Mouse (Mus musculus) lung, embryonic 16.5 days (tissue): ENCODE data around the gene Gm428. TPM values are rescaled to one million over a fixed set of nuclear protein-coding genes. Genes with fewer than 3 reads are reported as not detected.
"Not testable (repeated sequence)": the region's sequence is repeated elsewhere in the genome, so short reads cannot be mapped to it uniquely, and the experiment has no call there.

Experiments
- ATAC-seq: fragments of 200-750 bp; cut with Nextera tagmentation; 2 replicates; pipeline ENCODE4 v1.8.0; 2017; ENCODE audit warnings: low read depth, mild to moderate bottlenecking, moderate library complexity
- H3K27ac ChIP-seq: fragments of 300-500 bp; sonication (generic); 2 replicates; pipeline ENCODE4 v1.5.1; 2014; ENCODE audit warnings: mild to moderate bottlenecking, control low read depth, low read length
- H3K27me3 ChIP-seq: fragments of 300-500 bp; sonication (generic); 2 replicates; pipeline ENCODE4 v1.6.1; 2014; ENCODE audit warnings: low read depth, low read length, mixed read lengths; ENCODE audit not compliant: control insufficient read depth, insufficient read depth
- H3K36me3 ChIP-seq: fragments of 300-500 bp; sonication (generic); 2 replicates; pipeline ENCODE4 v1.6.1; 2014; ENCODE audit warnings: low read length; ENCODE audit not compliant: control insufficient read depth, insufficient read depth
- H3K4me1 ChIP-seq: fragments of 300-500 bp; sonication (generic); replicated peaks from 2 replicates; pipeline ENCODE4 v1.6.1; 2014; ENCODE audit warnings: low read length, mixed read lengths; ENCODE audit not compliant: control insufficient read depth, insufficient read depth
- H3K4me2 ChIP-seq: fragments of 300-500 bp; sonication (generic); 2 replicates; pipeline ENCODE4 v1.6.1; 2014; ENCODE audit warnings: low read depth, low read length, control low read depth
- H3K4me3 ChIP-seq: fragments of 300-500 bp; sonication (generic); 2 replicates; pipeline ENCODE4 v1.5.1; 2014; ENCODE audit warnings: mild to moderate bottlenecking, low read length, control low read depth
- H3K9ac ChIP-seq: fragments of 300-500 bp; sonication (generic); 2 replicates; pipeline ENCODE4 v1.6.1; 2014; ENCODE audit warnings: low read length, control low read depth
- H3K9me3 ChIP-seq: fragments of 300-500 bp; sonication (generic); 2 replicates; pipeline ENCODE4 v1.6.1; 2016; ENCODE audit warnings: low read length; ENCODE audit not compliant: control insufficient read depth
- WGBS: fragments of 180-500 bp; shearing (Covaris S2); extraction: QIAGEN DNeasy Blood & Tissue Kit; methylation state at CpG from one replicate; pipeline ENCODE4 v1.1.7; 2014; 5-methylcytosine and 5-hydroxymethylcytosine counted together
- polyA plus RNA-seq: library from polyadenylated mRNA; unstranded; fragments of >200 nt; fragmentation: Nextera tagmentation; extraction: Ambion mirVana; gene quantifications from 2 replicates; pipeline ENCODE4 v1.2.1, GENCODE M21; 2015

Gm428 gene
- not detected in 2 replicates for polyA plus RNA-seq

- H3K4me1 ChIP-seq, ATAC-seq, H3K9me3 ChIP-seq, H3K36me3 ChIP-seq, H3K4me2 ChIP-seq, H3K9ac ChIP-seq, H3K4me3 ChIP-seq, H3K27me3 ChIP-seq, H3K27ac ChIP-seq: not testable (repeated sequence)
- no CpG with 5 or more reads among the region's 4 CpGs for WGBS
Measured at GRCm38 (mm10) chr4:73683216-73683615, at the start of gene Gm428. TSS of gene Gm428 (plus strand) at chr4:73683516.

DNA sequence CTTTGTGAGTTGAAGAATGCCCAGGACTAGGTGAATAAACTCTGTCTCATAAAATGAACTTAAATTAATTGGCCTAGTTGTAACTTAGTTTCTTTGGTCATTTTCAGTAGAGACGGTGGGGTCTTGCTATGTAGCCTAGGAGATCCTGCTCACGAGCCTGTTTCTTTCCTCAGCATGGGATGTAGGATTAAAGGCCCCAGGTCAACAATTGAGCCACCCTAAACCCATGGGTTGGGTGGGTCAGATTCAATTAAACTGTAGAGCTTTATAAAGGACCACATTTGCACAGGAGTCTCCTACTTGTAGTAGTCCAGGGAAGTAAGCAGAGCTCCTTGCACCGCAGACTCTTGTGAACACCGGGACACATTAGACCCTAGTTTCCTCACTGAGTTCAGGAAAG, 45.5 kb upstream of the Gm428 start, which contains the start of gene Gm11236:
Gm11236 (plus strand) TSS at position 301 of the 400 bp plus-strand sequence.
- H3K36me3 ChIP-seq, H3K4me3 ChIP-seq, H3K4me1 ChIP-seq, ATAC-seq, H3K9ac ChIP-seq, H3K4me2 ChIP-seq, H3K9me3 ChIP-seq, H3K27me3 ChIP-seq, H3K27ac ChIP-seq: not testable (repeated sequence)
- no CpG with 5 or more reads among the region's 4 CpGs for WGBS

DNA sequence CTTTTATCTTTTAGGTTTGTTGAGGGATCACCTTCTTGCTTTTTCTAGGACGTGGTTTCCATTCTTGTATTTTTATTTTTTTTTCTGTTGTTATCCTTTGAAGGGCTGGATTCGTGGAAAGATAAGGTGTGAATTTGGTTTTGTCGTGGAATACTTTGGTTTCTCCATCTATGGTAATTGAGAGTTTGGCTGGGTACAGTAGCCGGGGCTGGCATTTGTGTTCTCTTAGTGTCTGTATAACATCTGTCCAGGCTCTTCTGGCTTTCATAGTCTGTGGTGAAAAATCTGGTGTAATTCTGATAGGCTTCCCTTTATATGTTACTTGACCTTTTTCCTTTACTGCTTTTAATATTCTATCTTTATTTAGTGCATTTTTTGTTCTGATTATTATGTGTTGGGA, 21.5 kb upstream of the Gm428 start:
- H3K36me3 ChIP-seq, H3K9ac ChIP-seq, H3K4me3 ChIP-seq, H3K27ac ChIP-seq, H3K4me2 ChIP-seq, H3K4me1 ChIP-seq, ATAC-seq, H3K9me3 ChIP-seq, H3K27me3 ChIP-seq: not testable (repeated sequence)
- WGBS = 83% methylated on average over 4 of the region's 4 CpGs

GRCm38 (mm10) chr4:73668054-73668453, 15.3 kb upstream of the Gm428 start, which contains the start of gene Gm11239:
TSS of gene Gm11239 (plus strand) at chr4:73668354.
- not testable (repeated sequence) for H3K36me3 ChIP-seq, H3K9me3 ChIP-seq, ATAC-seq, H3K9ac ChIP-seq, H3K27ac ChIP-seq, H3K4me2 ChIP-seq, H3K4me1 ChIP-seq, H3K27me3 ChIP-seq, H3K4me3 ChIP-seq
- WGBS = no CpG with 5 or more reads among the region's 4 CpGs

GRCm38 (mm10) chr4:73718761-73719160, 35.4 kb downstream of the Gm428 start:
- Histone ChIP-seq H3K36me3 (no peaks in the 10 kb centered on the region), H3K4me1 (no peaks in the 10 kb centered on the region), H3K4me3 (no peak overlapping the region), H3K9ac (no peak overlapping the region), H3K27me3 (no peaks in the 10 kb centered on the region), H3K4me2 (no peak overlapping the region), H3K9me3 (no peaks in the 10 kb centered on the region), H3K27ac (no peak overlapping the region)
- 89% methylated on average over 1 of the region's 1 CpGs for WGBS
- ATAC-seq = no peak

GRCm38 (mm10) chr4:73719819-73720218, 36.5 kb downstream of the Gm428 start:
- Histone ChIP-seq H3K9ac (no peak overlapping the region), H3K27ac (no peak overlapping the region)
- no peak for ATAC-seq

More at GRCm38 (mm10) chr4:73719819-73720218, 36.5 kb downstream of the Gm428 start:
- Histone ChIP-seq H3K36me3 (no peaks in the 10 kb centered on the region), H3K4me3 (no peak overlapping the region), H3K4me1 (no peaks in the 10 kb centered on the region), H3K4me2 (no peak overlapping the region), H3K27me3 (no peaks in the 10 kb centered on the region), H3K9me3 (no peaks in the 10 kb centered on the region)

Other genes with a start within 250 kb of the Gm428 start
- gene Gm11238, start 75.6 kb upstream of the Gm428 start, polyA plus RNA-seq = not detected in 2 replicates
- gene Gm11237, start 60.5 kb upstream of the Gm428 start, polyA plus RNA-seq = not detected in 2 replicates
- gene Gm11236, start 45.4 kb upstream of the Gm428 start, polyA plus RNA-seq = not detected in 2 replicates
- gene Gm11239, start 15.2 kb upstream of the Gm428 start, polyA plus RNA-seq = not detected in 2 replicates
- 4.7 and 4.9 TPM in 2 replicates for gene Rasef, start 107.5 kb downstream of the Gm428 start, polyA plus RNA-seq
- gene Gm11758, start 192.8 kb downstream of the Gm428 start, polyA plus RNA-seq = not detected in 2 replicates
- not detected in 2 replicates for gene Gm11757, start 207.6 kb downstream of the Gm428 start, polyA plus RNA-seq
- gene Gm13871, start 222.4 kb downstream of the Gm428 start, polyA plus RNA-seq = not detected in 2 replicates
- gene Gm11756, start 237.2 kb downstream of the Gm428 start, polyA plus RNA-seq = not detected in 2 replicates